Mouse (Mus musculus) ES-CJ7 (cell line): Measurements from ENCODE around the gene Smc2.
"Not testable (repeated sequence)": the region's sequence is repeated elsewhere in the genome, so short reads cannot be mapped to it uniquely, and the experiment has no call there.

Experiments
- DNase-seq: peaks from one replicate; pipeline ENCODE4 v3.0.0; 2011; ENCODE audit warnings: low read depth, low spot score

Gene Smc2

GRCm38 (mm10) chr4:52438886-52439664, at the start of gene Smc2:
TSS of gene Smc2 (plus strand) at chr4:52439243.
- DNase-seq = peak; percentile 90

DNA sequence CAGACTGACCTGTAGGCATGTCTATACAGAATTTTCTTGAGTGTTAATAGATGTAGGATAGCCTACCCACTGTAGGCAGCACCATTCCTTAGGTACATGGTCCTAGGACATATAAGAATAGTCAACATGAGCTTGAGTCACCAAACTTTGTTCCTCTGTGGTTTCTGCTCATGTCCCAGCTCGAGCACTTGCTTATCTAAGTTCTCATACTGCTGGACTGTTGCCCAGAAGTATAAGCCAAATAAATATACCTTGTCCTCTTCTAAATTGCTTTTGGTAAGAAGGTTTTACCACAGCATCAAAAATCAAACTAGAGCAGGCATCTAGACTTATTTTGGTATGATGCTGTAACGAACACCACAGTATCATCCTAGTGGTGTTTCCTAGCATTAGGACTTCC, 27.5 kb upstream of the Smc2 start:
- DNase-seq = no peak

DNA sequence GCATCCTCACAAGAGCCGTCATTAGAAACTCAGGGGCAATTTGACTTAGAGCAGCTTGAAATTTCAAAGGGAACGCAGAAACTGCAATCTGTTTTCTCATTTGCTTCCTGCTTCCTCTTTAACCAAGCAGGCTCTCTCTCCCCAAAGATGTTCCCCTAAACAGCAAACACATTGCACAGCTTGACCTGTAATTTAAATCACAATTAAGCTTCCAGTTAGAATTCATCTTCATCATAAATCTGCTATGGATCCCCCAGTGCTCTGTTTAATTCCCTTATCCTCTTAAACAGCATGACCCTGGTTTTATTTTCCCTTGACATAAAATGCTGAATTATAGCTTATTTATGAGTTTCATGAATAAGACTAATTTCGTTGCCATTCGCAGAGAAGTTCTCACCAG, 15.4 kb upstream of the Smc2 start:
- no peak for DNase-seq

DNA sequence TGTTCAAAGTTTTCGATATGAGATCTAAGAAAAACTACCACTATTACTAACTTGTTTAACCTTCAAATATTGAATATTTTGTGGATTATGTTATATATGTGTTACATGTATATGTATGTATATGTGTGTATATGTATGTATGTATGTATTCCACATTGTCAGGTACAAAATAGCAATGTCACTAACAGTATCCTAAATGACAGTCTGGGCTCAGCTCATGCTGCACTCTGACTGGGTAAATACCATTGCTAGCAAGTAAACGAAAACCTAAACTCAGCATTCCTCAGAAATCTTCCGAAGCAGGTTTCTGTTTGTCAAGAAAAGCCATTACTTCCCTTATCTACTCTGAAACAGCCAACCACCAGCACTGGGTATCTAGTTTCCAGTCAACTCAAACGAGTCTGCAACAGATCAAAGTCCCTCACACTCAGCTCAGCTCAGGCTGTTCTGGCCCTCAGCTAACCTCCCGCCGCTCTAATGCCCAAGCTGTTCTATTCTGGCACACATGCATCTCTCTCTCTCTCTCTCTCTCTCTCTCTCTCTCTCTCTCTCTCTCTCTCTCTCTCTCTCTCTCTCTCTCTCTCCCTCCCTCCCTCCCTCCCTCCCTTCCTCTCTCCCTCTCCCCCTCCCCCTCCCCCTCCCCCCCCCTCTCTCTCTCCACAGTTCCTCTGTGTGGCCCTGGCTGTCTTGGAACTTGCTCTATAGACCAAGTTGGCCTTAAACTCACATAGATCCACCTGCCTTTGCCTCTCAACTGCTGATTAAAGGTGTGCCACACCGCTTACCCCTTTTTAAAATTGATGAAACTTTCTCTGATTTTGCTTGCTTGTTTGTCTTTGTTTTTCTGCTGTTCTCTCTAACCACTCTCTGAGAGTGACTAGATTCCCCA, 9.5 kb upstream of the Smc2 start:
- no peak for DNase-seq

DNA sequence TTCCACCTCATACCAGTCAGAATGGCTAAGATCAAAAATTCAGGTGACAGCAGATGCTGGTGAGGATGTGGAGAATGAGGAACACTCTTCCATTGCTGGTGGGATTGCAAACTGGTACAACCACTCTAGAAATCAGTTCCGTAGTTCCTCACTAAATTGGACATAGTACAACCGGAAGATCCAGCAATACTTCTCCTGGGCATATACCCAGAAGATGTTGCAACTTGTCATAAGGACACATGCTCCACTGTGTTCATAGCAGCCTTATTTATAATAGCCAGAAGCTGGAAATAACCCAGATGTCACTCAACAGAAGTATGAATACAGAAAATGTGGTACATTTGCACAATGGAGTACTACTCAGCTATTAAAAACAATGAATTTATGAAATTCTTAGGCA, 3.5 kb upstream of the Smc2 start:
- not testable (repeated sequence) for DNase-seq

- no peak for DNase-seq
These were observed 615 bp upstream of the Smc2 start for GRCm38 (mm10) chr4:52438371-52438885.

DNA sequence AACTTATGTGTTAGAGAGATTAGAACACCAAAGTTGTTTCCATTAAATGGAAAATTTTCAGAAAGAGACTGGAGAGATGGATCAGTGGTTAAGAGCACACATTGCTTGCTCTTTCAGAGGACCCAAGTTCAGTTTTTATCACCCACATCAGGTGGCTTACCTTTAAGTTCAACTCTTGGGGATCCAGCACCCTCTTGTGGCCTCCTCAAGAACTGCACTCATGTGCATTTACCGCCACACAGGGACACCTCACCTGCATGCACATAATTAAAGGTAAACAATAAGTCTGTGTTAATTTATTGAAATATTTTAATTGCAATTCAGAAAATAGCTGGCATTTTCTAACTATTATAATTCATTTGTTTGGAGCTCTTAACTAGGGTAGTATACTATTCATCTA, 20.7 kb downstream of the Smc2 start:
- peak; percentile 69 for DNase-seq

- no peak for DNase-seq
These were observed 22.3 kb downstream of the Smc2 start for GRCm38 (mm10) chr4:52461321-52461720.

DNA sequence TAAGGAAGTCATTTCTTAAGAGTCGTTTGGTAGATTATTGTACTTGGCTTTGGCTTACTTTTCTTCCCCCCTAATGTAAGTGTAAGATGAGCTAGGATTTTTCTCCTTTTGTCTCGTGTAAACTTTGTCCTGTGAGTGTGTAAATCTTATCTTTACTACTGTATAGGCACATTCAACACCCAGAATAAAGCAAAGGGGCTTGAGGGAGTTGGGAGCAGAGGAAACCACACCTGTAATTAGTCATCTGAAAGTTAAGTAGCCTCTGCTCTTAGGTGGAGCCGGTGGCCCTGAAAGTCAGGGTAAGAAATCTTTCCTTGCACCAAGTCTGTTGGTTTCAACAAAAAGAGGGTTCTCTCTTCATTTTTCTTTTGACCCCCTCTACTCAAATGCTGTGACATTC, 34.4 kb downstream of the Smc2 start:
- DNase-seq = no peak

DNA sequence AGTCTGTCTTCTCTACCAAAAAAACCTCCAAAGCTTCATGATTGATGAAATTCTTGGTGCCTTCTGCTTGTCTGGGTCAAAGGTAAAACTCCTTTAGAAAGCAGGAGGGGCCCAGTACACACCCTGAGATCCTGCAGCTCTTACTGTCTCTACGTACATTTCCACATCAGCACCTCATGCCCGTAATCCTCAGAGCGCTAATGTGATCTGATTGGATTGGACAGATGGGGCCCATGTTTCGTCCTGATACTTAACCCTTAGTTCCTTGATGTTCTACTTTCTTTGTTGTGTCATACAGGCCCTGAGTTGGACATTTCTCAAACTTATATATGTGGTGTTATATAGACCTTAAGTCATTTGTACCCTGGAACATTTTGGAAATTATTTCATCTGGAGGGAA, 48.4 kb downstream of the Smc2 start:
- DNase-seq = no peak

- not testable (repeated sequence) for DNase-seq
These were observed 58.1 kb downstream of the Smc2 start, which contains the start of gene Vma21-ps for GRCm38 (mm10) chr4:52497144-52497543. TSS of gene Vma21-ps (minus strand) at chr4:52497244.

GRCm38 (mm10) chr4:52517580-52517979, 78.5 kb downstream of the Smc2 start:
- peak; percentile 93 for DNase-seq

DNA sequence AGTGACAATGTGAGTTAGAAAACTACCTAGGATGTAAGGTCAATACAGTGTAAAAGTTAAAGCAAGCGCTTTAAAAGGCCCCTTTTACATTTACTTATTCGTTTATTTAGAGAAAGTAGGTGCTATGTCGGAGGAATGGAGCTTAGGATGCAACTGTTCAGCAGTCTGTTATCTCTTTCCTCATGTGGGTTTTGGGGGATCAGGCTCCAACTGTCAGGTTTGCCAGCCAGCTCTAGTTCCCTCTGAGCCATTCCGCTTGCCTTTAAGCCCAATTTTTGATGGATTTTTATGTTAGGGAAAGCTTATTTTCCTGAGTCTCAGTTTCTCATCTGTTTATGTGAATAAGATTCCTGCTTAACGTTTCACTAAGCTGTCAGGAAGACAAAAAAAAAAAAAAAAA, 80.3 kb downstream of the Smc2 start:
- DNase-seq = no peak

DNA sequence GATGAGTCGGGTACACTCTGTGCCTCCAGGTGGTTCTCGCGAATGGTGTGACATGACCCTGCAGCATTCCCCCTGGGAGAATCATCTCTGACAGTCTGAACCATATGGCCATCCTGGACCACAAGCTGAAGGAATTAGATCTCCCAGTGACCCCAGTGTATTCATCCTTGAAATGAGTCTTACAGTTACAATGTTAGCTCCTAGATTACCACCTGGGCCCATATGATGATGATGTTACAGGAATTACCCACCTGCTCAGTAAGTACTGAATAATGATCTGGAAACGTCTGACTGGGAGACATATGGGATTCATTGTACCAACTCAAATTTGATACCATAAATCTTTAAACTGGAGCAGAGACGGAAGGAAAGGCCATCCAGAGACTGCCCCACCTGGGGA, 87.4 kb downstream of the Smc2 start:
- DNase-seq = no peak

- DNase-seq = no peak
These were observed 91.6 kb downstream of the Smc2 start for GRCm38 (mm10) chr4:52530636-52531035.
